Mouse (Mus musculus) gastrocnemius, postnatal 4 days (tissue): ENCODE measurements at regions not wholly inside any gene's neighbourhood (a gene's known extent, or its start where the extent isn't known, plus 50 kb on each side); places are given as distances from the start of the nearest gene placed in this dataset.
A peak's percentile ranks its signal among the peaks of the same experiment; 100 is the strongest.

Experiments used
- DNase-seq, 2 experiments: peaks; one replicate each; pipeline ENCODE4 v3.0.0; 2021 to 2022; ENCODE audit warnings: low spot score in 2 of 2, mixed read lengths in 2 of 2

DNA sequence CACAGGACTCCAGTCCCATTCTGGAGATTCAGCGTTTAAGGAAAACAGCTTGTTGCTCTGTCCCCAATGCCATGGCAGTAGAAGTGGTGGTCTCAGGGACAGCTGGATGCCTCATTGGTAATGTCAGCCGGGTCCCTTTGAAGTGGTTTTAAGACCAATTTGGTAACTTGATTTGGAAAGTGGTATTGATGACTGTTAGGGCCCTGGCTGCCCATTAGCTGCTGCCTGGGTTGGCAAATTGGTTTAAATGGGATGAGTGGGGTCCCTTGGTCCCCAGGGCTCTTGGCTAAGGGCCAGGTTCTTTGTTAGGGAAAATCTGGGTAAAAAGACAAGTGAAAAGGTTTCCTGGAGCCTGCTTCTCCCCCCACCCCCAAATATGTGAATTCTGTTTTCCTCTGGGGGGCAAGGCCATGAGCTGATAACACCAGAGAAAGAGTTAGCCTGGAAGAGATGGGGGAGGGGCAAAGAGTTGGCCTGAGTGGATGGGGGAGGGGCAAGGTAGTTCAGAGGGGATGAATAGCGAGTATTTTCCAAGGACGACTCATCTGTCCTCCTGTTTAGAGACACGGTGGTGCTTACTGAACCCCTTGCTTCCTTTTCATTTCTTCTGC lies 1224.6 kb upstream of the A1bg start:
- DNase-seq, result no peak

DNA sequence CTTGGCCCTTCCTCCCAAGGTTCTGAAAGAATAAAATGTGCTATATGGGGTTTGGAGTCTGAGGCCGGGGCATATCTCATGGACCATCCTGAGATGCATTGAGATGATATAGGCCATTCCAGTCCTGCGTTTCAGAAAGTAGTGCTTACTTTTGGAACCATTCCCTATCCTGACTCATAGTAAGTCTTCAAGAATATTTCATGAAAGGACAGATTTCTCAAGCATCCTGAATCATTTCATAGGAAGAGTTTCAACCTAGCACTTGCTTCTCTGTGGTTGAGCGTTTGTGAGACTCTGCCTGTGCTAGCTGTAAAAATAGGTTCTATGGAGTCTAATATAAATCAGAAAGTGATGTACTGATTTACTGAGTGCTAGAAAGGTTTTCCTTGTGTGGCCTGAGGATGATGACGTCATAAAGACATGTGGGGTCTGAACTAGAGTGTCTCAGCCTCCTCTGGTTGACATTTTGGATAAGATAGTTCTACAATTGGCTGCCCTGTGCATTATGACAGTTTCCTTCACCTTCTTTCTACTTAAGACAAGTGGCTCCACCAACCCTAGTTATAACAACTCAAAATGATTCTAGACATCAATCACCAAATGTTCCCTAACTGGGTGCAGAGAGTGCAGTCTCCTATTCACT lies 1223.0 kb upstream of the A1bg start:
- DNase-seq, result no peak

DNA sequence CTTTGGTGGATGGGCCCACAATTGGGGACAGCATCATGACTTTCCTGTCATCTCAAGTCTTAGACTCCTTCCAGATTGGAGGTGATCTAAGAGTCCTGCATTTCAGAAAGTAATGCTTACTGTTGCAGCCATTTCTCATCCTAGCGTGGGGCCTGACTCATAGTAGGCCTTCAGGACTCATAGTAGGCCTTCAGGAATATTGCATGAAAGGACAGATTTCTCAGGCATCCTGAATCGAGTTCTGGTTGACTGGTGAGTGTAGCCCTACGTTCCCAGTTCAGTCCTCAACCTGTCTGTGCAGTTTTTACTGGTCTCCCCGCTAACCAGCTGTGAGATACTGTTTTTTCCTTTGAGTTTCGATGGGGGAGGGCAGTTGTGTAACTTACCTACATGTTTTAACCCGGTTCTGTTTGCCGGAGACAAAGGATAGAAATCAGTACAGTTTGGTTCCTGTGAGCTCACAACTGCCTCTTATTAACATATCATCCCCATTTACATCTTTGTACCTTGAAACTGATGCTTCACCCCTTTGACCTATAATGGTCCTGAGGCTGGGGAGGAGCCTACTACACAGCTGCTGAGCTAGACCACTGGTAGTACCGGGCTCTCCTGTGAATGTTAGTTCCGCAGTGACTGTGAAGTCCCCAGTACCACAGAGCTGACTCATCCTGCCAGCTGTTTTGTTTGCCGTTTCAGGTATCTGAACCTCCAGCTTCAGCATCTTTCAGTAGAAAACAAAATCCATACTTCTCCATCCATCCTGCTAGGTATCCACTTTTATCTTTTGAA lies 1222.2 kb upstream of the A1bg start:
- DNase-seq, result no peak

DNA sequence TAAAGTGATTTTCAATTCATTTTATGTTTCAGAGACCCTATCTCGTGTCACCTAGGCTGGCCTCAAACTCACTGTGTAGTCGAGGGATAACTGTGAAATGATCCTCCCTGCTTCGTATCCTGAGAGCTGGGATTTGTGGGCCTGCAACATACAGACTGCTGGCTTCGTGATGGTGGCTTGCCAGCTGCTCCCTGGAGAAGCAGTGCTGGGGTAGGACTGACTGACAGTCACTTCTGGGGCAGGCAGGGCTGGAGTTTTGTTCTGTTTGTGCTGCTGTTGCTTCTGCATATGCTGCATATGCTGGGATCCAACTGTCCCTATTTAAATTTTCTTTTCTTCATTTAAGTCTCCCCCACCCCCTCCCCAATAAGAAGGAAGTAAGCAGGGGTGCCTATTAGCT lies 1217.0 kb upstream of the A1bg start:
- no peak for DNase-seq

DNA sequence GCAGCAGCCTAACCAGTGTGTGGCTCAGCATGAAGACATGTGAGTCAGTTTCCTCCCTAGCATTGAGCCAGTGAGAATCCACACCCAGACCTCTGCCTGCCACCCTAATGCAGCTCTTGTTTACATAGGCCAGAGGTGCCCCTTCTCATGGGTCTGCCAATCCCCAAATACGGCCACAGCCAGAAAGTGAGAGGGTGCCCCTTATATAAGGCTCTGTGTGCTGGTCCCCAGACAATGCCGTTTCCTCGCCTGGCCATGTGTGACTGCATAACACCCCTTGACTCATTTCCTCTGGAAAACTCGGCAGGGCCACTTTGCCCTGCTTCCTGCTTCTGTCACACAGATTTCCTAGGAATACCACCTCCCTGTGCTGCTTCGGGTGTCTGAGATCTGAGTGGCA lies 1216.4 kb upstream of the A1bg start:
- DNase-seq, result no peak

DNA sequence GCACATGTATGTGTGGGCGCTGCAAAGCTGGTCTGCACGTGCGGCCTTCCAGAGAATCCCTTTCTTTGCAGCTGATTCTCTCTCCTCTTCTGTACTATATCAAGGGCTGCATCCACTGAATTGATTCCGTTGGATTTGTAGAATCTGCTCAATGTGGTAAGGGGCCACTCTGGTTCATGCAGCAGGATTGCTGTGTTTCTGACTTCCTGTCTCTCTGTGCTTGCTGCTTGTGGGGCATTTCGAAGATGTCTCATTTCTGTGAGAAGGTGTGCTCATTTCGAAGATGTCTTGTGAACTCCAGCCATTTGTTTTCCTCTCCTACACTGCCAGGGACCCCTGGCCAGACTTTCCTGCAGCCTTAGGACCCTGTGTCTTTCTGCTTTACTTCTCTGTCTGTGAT lies 1215.9 kb upstream of the A1bg start:
- DNase-seq, result no peak

DNA sequence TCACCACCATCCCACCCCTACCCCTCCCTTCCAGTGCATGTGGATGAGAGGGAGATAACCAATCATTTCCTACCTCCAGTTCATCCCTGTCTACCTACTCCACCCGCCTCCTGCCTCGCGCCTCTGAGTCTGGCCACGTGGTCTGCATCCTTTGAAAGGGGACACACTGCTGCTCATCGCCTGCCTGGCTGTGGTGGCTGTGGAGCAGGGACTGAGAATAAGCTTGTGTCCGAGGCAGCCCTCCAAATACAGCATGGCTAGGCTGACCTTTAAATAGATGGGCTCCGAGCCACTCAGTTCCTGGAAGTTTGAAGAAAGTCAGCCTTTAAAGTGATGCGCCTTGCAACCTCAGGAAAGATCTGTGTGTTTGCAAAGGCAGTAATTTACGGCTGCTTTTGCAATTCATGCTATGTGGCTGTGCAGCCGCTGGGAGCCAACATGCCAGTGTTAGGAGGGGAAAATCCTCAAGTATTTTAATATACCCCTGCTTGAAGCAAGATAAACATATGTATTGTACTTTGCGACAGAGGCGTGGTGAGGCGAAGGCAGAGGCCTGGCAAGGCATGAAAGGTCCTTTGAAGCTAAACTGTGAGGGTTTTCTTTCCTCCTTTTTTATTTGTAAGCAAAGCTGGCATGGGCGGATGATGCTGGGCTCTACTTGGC lies 1214.3 kb upstream of the A1bg start:
- peak in 1 of 2 experiments; percentile 18 for DNase-seq

DNA sequence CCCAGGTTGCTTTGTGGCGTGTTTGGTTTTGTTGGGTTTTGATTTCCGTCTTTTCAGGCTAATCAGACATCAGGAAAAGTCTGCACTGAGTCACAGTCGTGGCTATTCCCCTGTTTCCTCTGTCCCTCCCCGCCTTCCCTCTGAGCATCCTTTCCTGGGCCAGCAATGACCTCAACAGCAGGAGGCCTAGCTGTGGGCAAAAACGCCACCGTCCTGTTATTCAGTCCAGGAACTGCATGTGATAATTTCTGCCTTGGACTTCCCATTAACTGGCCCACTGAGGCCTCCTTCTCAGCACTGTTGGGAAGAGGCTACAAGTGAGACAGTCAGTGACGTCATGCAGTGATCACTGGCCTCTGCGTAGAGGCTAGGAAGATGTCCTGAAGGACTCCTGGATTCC lies 1212.0 kb upstream of the A1bg start:
- DNase-seq, result no peak

DNA sequence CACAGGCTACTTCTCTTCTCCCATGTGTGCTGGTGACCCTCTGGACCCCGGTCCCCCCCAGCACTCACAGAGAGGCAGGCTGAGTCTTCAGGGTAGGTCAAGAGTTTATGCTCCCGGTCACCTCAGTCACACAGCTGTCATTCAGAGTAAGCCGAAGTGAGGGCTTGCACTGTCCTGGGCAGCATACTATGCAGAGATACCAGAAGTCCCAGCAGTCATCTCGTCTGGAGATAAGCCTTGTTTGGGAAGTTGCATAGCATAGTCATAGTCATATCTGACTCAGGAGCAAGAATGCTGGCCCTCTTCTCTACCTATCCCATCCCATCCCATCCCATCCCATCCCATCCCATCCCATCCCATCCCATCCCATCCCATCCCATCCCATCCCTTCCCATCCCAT lies 1211.5 kb upstream of the A1bg start:
- DNase-seq, result no peak

DNA sequence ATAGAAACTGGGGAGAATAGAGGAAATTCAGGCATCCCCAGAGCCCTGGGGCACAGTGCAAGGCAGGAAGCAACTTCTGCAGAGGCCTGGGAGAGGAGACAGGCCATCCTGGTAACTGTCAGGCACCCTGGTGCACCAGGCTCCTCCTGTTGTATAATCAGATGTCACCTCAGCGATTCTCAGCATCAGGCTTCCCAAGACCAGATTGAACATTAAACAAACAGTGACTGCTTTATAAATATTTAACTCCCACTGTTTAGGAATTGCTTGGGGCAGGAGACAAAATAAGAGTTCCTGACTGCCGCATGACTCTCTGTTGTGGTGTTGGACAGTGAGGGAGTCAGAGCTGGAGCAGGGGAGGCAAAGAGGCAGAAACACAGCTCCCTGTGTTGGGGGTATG lies 1210.1 kb upstream of the A1bg start:
- no peak for DNase-seq

DNA sequence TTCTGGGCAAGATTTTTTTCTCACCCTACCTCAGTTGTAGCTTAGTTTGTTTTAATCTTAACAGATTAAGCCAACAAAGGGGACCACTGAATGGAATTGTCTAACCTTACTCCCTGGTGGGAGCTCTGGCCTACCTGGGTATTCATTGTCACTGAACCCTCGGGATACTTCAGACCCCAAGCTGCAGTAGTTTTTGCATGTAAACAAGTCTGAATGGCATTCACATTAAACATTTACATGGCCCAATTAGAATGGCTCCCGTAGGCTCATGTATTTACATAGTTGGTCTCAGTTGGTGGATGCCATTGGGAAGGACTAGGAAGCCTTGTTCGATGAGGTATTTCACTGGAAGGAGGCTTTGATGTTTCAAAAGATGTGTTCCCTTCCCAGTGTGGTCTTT lies 1208.9 kb upstream of the A1bg start:
- no peak for DNase-seq

DNA sequence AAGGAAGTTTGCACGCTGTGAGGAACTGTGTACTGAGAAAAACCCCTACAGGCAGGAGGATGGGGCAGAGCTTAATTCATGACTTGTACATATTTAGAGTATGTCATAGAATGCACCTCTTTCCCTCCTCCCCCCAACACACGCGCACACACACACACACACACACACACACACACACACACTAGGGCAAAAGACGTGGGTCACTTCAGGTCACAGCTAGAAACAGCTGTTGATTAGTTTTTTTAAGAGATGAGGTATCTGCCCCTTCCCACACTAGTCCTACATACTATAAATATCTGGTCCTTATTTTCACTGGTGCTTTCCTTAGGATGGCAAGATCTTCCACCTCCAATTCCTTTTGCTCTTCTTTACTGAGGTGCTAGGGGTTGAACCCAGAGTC lies 1207.7 kb upstream of the A1bg start:
- DNase-seq, result no peak

DNA sequence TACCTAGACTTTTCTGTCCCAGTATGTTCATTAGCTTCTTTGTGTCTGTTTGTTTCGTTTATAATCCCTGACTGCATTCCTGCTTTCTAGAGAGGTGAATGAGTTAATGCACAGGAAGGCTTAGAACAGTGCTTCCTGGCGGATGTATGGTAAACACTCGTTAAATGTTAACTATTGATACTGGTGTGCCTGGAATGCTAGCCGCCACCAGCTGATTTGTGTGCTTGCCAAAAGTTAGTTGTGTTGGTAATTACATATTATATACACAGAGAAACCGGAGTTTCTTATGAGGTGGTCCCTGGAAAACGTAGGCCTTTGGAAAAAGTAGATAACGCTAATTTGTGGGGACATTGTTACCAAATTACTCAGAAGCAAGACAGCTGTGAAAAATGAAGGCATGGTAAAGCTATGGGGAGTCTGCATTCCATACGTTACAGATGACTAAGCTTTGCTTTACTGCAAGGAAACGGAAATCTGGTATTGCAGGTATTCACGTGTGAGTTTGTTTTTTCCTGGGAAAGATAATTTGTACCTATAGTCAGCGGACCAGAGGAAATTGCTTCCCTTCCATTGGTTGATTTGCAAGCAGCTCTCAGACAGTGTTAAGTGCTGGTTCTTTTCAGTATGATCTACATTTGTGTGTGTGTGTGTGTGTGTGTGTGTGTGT lies 1205.9 kb upstream of the A1bg start:
- DNase-seq, result no peak

DNA sequence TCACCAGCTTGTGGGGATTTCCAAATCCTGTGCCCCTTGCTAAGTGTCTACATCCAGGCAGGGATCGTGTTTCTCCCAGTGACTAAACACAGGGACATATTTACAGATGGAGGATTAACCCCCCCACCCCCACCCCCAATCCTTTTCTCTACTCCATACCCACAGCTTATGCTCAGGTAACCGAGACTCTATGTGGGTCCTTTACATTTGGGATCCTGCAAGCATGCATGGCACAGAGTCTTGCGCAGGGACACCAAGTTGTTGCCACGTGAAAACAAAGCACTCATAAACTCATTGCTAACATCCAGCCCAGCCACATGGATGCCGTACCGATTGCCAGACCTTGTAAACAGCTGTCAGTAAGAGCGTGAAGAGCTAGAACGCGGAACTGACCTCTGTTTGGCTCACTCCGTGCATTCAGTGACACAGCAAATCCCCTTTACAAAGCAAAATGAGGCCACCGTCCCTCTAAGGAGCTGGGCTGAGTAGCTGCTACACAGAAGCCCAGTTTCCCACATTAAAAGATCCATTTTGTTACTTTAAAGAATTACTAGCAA lies 1204.9 kb upstream of the A1bg start:
- DNase-seq, result peak in 1 of 2 experiments; percentile 20

DNA sequence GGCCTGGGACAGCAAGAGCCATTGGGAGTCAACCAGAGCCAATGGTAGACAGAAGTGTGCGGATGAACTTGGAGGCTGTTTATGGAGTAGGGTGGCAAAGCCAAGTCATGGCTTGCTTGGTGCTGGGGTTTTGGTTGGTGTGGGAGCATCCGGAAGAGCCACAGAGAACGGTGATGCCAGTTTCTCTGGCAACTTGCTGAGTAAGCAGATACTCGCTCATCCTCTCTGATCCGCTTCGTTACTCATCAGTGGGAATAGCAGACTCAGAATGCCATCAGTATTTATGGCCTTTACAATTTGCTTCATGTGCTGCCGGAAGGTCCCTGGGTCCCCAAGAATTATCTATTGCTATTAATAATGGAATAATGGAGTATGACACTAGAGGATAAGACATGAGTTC lies 1202.9 kb upstream of the A1bg start:
- DNase-seq, result no peak

DNA sequence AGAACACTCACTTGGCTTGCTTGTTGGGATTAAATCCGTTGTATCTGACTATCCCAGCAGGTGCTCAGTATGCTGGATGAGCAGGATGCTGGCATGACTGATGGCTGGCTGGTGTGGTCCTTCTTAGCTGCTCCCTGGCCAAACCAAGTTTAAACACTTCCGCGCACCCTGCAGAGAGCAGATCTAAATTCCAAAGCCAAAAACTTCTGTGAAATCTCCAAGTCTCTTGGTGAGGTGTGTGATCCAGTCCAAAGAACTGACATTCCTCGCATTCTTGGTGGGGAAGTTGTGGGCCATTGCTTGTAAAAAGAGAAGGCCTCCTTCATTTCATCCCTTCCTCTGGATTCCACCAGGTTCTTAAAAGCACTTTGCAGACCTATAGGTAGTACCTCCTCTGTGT lies 1200.9 kb upstream of the A1bg start:
- DNase-seq, result no peak

DNA sequence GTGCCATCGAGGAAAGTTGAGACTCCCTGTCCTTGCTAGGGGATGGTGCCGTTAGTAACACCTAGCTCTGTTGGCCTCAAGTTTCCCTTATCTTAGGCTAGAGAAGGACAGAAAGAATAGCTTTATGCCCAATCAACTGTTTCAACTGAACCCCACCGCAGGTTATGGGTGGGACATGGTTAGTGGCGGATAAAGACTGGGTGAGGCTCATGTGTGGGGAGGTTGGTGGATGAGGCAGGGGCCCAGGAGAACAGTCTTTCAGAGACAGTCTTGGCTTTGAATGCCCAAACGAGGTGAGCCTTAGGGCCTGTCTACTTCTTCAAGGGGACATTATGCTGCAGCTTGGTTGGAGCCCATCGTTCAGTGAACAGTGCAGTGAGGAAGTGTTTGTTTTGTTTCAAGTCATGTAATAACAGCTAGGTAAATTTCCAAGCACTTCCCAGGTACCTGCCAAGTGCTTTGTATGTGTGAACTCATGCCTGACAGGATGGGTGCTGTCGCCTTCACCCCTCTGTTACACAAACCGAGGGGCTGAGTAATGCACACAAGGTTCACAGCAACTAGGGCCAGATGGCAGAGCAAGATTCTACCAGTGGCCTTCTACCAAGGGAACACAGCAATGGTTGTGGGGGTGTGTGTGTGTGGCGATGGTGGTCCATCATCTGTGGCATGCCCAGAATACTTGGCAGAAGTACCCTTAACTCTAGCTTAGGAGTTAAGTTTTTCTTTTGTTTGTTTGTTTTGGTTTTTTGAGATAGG lies 1199.6 kb upstream of the A1bg start:
- DNase-seq, result no peak

DNA sequence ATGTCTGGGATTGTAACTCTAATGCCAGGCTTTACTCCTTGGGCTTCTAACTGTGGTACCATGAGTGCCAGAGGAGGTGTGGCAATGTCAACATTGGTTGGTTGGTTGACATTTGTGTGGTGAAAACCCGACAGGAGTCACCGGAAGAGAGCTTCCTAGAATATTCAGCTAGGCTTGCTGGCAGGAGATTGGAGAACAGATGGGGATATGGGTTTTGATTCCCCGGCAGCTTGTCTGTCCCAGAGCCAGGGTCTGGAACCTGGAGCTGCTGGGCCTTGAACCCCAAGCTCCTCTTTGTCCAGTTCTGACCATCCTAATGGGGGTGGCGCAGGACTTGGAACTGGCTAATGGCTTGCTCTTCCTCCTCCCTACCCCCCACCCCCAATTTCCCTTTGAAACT lies 1198.9 kb upstream of the A1bg start:
- DNase-seq, result no peak

DNA sequence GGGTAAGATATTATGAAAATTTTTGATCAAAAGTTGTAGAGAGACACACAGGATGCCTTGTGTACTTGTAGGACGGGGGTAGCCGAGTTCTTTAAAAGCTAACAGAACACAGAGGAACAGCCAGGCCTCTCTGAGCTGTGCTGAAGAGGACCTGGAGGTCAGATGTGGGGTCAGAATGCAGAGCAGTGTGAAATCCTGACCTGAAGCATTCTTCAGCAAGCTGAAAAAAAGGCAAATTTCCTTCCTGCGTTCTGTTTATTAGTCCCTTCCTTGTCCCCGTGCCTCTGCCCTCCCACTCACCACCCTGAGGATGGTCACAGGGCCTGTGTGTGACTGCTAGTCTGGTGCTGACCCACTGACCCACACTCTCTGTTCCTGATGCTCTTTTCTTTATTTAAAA lies 1197.9 kb upstream of the A1bg start:
- no peak for DNase-seq

DNA sequence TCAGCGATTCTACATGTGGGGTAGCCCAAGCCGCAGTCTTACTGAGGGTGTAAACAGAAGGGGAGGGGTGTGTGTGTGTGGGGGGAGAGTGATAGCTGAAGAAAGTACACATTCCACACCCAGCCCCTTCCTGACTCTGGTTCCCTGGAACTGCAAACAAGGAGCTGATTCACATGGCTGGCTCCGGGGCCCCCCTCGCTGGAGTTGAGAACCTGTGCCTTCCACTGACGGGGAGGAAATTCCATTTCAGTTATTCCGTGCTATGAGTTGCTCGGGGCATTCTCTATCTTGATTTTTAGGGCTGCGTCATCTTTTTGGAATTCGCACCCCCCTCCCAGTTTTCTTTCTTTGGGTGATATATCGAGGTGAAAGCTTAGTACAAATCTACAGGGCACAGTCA lies 1196.2 kb upstream of the A1bg start:
- DNase-seq, result no peak

DNA sequence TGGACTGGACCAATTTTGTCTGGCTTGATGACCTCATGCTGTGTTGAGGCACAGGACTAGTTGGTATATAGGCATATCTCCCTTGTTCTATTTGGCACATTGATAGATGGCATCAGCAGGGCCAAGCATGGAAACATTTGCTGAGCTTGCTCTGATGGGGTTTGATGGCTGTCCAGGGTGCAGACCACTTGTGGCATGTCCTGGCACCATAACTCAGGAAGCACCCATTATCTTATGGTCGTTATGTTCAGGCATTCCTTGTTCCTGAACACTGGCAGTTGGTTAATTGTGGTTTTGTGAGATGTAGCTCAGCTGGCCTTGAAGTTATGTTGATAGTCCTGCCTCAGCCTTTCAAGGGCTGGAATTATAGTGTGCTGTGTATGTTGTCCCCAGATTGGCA lies 1193.4 kb upstream of the A1bg start:
- DNase-seq, result no peak
